Comparison of ENCODE assay signal across 18 mouse cellular contexts in the genomic region with DNA sequence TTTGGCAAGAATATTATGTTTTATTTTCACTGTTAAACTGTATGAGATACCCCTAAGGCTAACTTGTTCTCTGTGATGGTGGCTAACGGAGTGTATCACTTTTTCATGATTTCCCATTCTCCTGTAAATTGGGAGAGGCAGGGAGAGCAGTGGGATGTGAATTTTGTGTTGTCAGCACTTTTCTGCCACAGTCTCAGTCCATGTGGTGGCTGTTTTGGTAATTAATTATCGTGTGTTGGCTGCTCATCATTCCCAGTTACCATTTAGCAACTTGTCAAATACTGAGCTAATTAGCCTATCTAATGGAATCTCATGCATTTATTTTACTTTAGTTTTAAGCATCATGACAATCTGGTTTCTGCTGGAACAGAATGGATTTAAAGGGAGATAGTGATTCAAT.
DNase-seq lines count a peak whose midpoint lies in the region; ATAC-seq and TF ChIP-seq lines count a peak whose summit lies in the region.
"Had no signal": no experiment of that assay in that cellular context is flagged by ENCODE, and none has a peak within 500 bp of the region (broad histone marks: within the 10 kb centered on the region; RNA-seq: fewer than 3 reads in every experiment).

No protein-coding gene starts in this region.

- ATAC-seq in forebrain, embryonic 15.5 days (replicated peaks), result peak; percentile 66
- ATAC-seq in forebrain, embryonic 11.5 days (replicated peaks; ENCODE audit: low FRiP score), result no peak
- ATAC-seq in forebrain, postnatal 0 days, result peak; percentile 65
- no peak for ATAC-seq in liver, postnatal 0 days

- H3K27me3 ChIP-seq in forebrain, embryonic 15.5 days, result no peaks in the 10 kb centered on the region
- no peaks in the 10 kb centered on the region for H3K27me3 ChIP-seq in forebrain, embryonic 11.5 days (ENCODE audit: control insufficient read depth, insufficient read depth, low read length)
- no peaks in the 10 kb centered on the region for H3K27me3 ChIP-seq in forebrain, postnatal 0 days (ENCODE audit: insufficient read depth, low read length)
- no peaks in the 10 kb centered on the region for H3K27me3 ChIP-seq in forebrain, embryonic 10.5 days (ENCODE audit: poor library complexity, severe bottlenecking)
- H3K27me3 ChIP-seq in liver, postnatal 0 days (ENCODE audit: insufficient read depth, low read length), result no peaks in the 10 kb centered on the region
- H3K27me3 ChIP-seq: embryonic facial prominence, embryonic 12.5 days had no signal

- H3K4me2 ChIP-seq in forebrain, embryonic 15.5 days (replicated peaks), result no peak overlapping the region
- no peak overlapping the region for H3K4me2 ChIP-seq in forebrain, embryonic 11.5 days (ENCODE audit: low read depth, low read length, severe bottlenecking)
- H3K4me2 ChIP-seq in forebrain, postnatal 0 days (ENCODE audit: low read depth), result no peak overlapping the region
- H3K4me2 ChIP-seq in liver, postnatal 0 days (ENCODE audit: low read depth, low read length), result no peak overlapping the region
- H3K4me2 ChIP-seq: embryonic facial prominence, embryonic 12.5 days had no signal

- no peak overlapping the region for H3K27ac ChIP-seq in forebrain, embryonic 15.5 days (replicated peaks)
- no peak overlapping the region for H3K27ac ChIP-seq in forebrain, embryonic 11.5 days (ENCODE audit: low read depth, low read length)
- no peak overlapping the region for H3K27ac ChIP-seq in forebrain, postnatal 0 days (ENCODE audit: low read depth, low read length)
- no peak overlapping the region for H3K27ac ChIP-seq in forebrain, embryonic 10.5 days
- no peak overlapping the region for H3K27ac ChIP-seq in ES-E14 (ENCODE audit: insufficient read depth, low read depth, low read length, poor library complexity, severe bottlenecking)
- no peak overlapping the region for H3K27ac ChIP-seq in liver, postnatal 0 days (ENCODE audit: low read depth)
- H3K27ac ChIP-seq: embryonic facial prominence, embryonic 10.5 days; embryonic facial prominence, embryonic 12.5 days had no signal

- H3K4me3 ChIP-seq in forebrain, embryonic 15.5 days, result no peak overlapping the region
- H3K4me3 ChIP-seq in forebrain, embryonic 11.5 days (ENCODE audit: low read depth, low read length), result no peak overlapping the region
- no peak overlapping the region for H3K4me3 ChIP-seq in forebrain, postnatal 0 days (ENCODE audit: low read depth, low read length)
- no peak overlapping the region for H3K4me3 ChIP-seq in forebrain, embryonic 10.5 days
- no peak overlapping the region for H3K4me3 ChIP-seq in ES-E14 (ENCODE audit: insufficient read depth in 1 of 2, low read depth in 1 of 2, low read length in 2 of 2, poor library complexity in 1 of 2, severe bottlenecking in 1 of 2)
- no peak overlapping the region for H3K4me3 ChIP-seq in liver, postnatal 0 days (ENCODE audit: low read depth, low read length)
- H3K4me3 ChIP-seq: embryonic facial prominence, embryonic 10.5 days; embryonic facial prominence, embryonic 12.5 days had no signal

- H3K9ac ChIP-seq in forebrain, embryonic 15.5 days (replicated peaks), result no peak overlapping the region
- H3K9ac ChIP-seq in forebrain, embryonic 11.5 days (ENCODE audit: low read length), result no peak overlapping the region
- H3K9ac ChIP-seq in forebrain, postnatal 0 days, result no peak overlapping the region
- no peak overlapping the region for H3K9ac ChIP-seq in ES-E14 (ENCODE audit: insufficient read depth, low read depth, low read length, poor library complexity, severe bottlenecking)
- no peak overlapping the region for H3K9ac ChIP-seq in liver, postnatal 0 days (replicated peaks)
- H3K9ac ChIP-seq: embryonic facial prominence, embryonic 12.5 days had no signal

- no peaks in the 10 kb centered on the region for H3K36me3 ChIP-seq in forebrain, embryonic 15.5 days
- H3K36me3 ChIP-seq in forebrain, embryonic 11.5 days (ENCODE audit: control insufficient read depth, insufficient read depth, low read length), result no peaks in the 10 kb centered on the region
- no peaks in the 10 kb centered on the region for H3K36me3 ChIP-seq in forebrain, postnatal 0 days (ENCODE audit: insufficient read depth)
- no peaks in the 10 kb centered on the region for H3K36me3 ChIP-seq in forebrain, embryonic 10.5 days (replicated peaks)
- no peaks in the 10 kb centered on the region for H3K36me3 ChIP-seq in ES-E14 (ENCODE audit: control insufficient read depth, insufficient read depth, low read length, poor library complexity, severe bottlenecking)
- no peaks in the 10 kb centered on the region for H3K36me3 ChIP-seq in liver, postnatal 0 days (replicated peaks; ENCODE audit: insufficient read depth, low read length)
- H3K36me3 ChIP-seq: embryonic facial prominence, embryonic 10.5 days; embryonic facial prominence, embryonic 12.5 days had no signal

- TF ChIP-seq EP300 in liver, postnatal 0 days (IDR thresholded peaks at IDR 0.05; ENCODE audit: low read depth), result no peak

- in situ Hi-C loops in ES-E14 (cut with MboI; ENCODE audit: low sequenced_read_pairs in 2 of 2, unreplicated experiment in 2 of 2), result no loop called here

- no peaks in the 10 kb centered on the region for H3K4me1 ChIP-seq in forebrain, embryonic 15.5 days
- no peaks in the 10 kb centered on the region for H3K4me1 ChIP-seq in forebrain, embryonic 11.5 days (replicated peaks; ENCODE audit: control insufficient read depth, insufficient read depth, low read length)
- no peaks in the 10 kb centered on the region for H3K4me1 ChIP-seq in forebrain, postnatal 0 days (ENCODE audit: insufficient read depth)
- H3K4me1 ChIP-seq in forebrain, embryonic 10.5 days, result no peaks in the 10 kb centered on the region
- H3K4me1 ChIP-seq in ES-E14 (ENCODE audit: control insufficient read depth in 2 of 2, insufficient read depth in 2 of 2, low read length in 2 of 2, poor library complexity in 1 of 2), result no peaks in the 10 kb centered on the region
- H3K4me1 ChIP-seq in liver, postnatal 0 days (ENCODE audit: insufficient read depth), result no peaks in the 10 kb centered on the region
- H3K4me1 ChIP-seq: embryonic facial prominence, embryonic 10.5 days; embryonic facial prominence, embryonic 12.5 days had no signal

- no peak for DNase-seq in forebrain, embryonic 11.5 days (ENCODE audit: low spot score)
- peak; percentile 50 for DNase-seq in forebrain, postnatal 0 days
- no peak for DNase-seq in forebrain, embryonic 10.5 days (ENCODE audit: extremely low spot score, low spot score)
- DNase-seq in ES-E14 (ENCODE audit: low read depth, low spot score), result no peak
- peak; percentile 32 for DNase-seq in brain, embryonic 18.5 days (ENCODE audit: low read depth, low spot score)
- DNase-seq in liver, postnatal 0 days, result no peak
- no peak for DNase-seq in adrenal gland, adult 8-10 months
- DNase-seq: adrenal gland, adult 2 months; adrenal gland, postnatal 14 days; adrenal gland, postnatal 36 days; cerebellum, adult 11-12 months; cerebellum, adult 2 months; cerebellum, adult 9-10 months; cerebellum, postnatal 10 days; cerebellum, postnatal 25 days had no signal

- 61% methylated on average over 2 of the region's 2 CpGs for WGBS in forebrain, embryonic 15.5 days
- 81% methylated on average over 2 of the region's 2 CpGs for WGBS in forebrain, embryonic 11.5 days
- WGBS in forebrain, postnatal 0 days, result 34% methylated on average over 2 of the region's 2 CpGs
- WGBS in forebrain, embryonic 10.5 days, result 86% methylated on average over 2 of the region's 2 CpGs
- WGBS in liver, postnatal 0 days (ENCODE audit: insufficient replicate concordance), result 60% methylated on average over 2 of the region's 2 CpGs

- no peak for TF ChIP-seq CTCF in forebrain, postnatal 0 days (IDR thresholded peaks at IDR 0.05; ENCODE audit: low read depth)
- TF ChIP-seq CTCF in liver, postnatal 0 days (IDR thresholded peaks at IDR 0.05; ENCODE audit: low read depth), result no peak

- peaks cover 16% of the 10 kb centered on the region for H3K9me3 ChIP-seq in forebrain, embryonic 15.5 days
- no peaks in the 10 kb centered on the region; the same call in 1 of the 2 replicates for H3K9me3 ChIP-seq in forebrain, embryonic 11.5 days (ENCODE audit: control insufficient read depth, low read length)
- H3K9me3 ChIP-seq in forebrain, postnatal 0 days (ENCODE audit: low read length), result no peaks in the 10 kb centered on the region
- H3K9me3 ChIP-seq in forebrain, embryonic 10.5 days, result peaks cover 13% of the 10 kb centered on the region; the same call in 1 of the 2 replicates
- no peaks in the 10 kb centered on the region for H3K9me3 ChIP-seq in ES-E14 (ENCODE audit: control insufficient read depth, insufficient read depth, low read depth, low read length)
- H3K9me3 ChIP-seq in liver, postnatal 0 days (ENCODE audit: low read length), result no peaks in the 10 kb centered on the region
- H3K9me3 ChIP-seq: embryonic facial prominence, embryonic 12.5 days had no signal

TF ChIP-seq in ES-E14, 5 proteins besides CTCF, POLR2A, EP300 and RAD21:
- TF ChIP-seq CHD2 (IDR thresholded peaks at IDR 0.05; ENCODE audit: low read depth, low read length), result no peak
- peak; percentile 55; the same call in 1 of the 2 replicates for TF ChIP-seq MAFK (IDR thresholded peaks at IDR 0.05; ENCODE audit: insufficient read depth, low read depth, low read length)
- no peak for TF ChIP-seq ZNF384 (IDR thresholded peaks at IDR 0.05; ENCODE audit: low read depth, low read length)

Comparison
In these comparisons a context has a peak if more than half of its experiments do, and no peak if none do; other contexts are left out.
1. ATAC-seq: peak in forebrain, embryonic 15.5 days (single experiment) and forebrain, postnatal 0 days (single experiment); none in forebrain, embryonic 11.5 days (single experiment) and liver, postnatal 0 days (single experiment).
2. DNase-seq: peak in forebrain, postnatal 0 days (single experiment) and brain, embryonic 18.5 days (single experiment); none in forebrain, embryonic 11.5 days (single experiment), forebrain, embryonic 10.5 days (single experiment), ES-E14 (single experiment), liver, postnatal 0 days (single experiment) and adrenal gland, adult 8-10 months (single experiment).